Mouse (Mus musculus) limb, embryonic 11.5 days (tissue): ENCODE measurements around the gene Adck2. TPM values are rescaled to one million over a fixed set of nuclear protein-coding genes. Genes with fewer than 3 reads are reported as not detected.

Experiments used
- ATAC-seq: fragments of 200-750 bp; cut with Nextera tagmentation; 2 replicates; pipeline ENCODE4 v1.8.0; 2017; ENCODE audit warnings: low read depth; ENCODE audit not compliant: insufficient number of reproducible peaks, low FRiP score, low TSS enrichment
- DNase-seq: peaks from one replicate; pipeline ENCODE4 v3.0.0-alpha.2; 2015; ENCODE audit warnings: low spot score
- H3K27ac ChIP-seq: fragments of 300-500 bp; sonication (generic); replicated peaks from 2 replicates; pipeline ENCODE4 v1.5.1; 2014; ENCODE audit warnings: low read depth, mild to moderate bottlenecking, low read length
- H3K27me3 ChIP-seq: fragments of 300-500 bp; sonication (generic); 2 replicates; pipeline ENCODE4 v1.6.1; 2014; ENCODE audit warnings: mild to moderate bottlenecking, low read length, mixed read lengths; ENCODE audit not compliant: control insufficient read depth, insufficient read depth
- H3K36me3 ChIP-seq: fragments of 300-500 bp; sonication (generic); 2 replicates; pipeline ENCODE4 v1.6.1; 2014; ENCODE audit warnings: mild to moderate bottlenecking, low read length, moderate library complexity, mixed read lengths; ENCODE audit not compliant: control insufficient read depth, insufficient read depth
- H3K4me1 ChIP-seq: fragments of 300-500 bp; sonication (generic); 2 replicates; pipeline ENCODE4 v1.6.1; 2014; ENCODE audit warnings: low read length, mixed read lengths; ENCODE audit not compliant: control insufficient read depth, insufficient read depth
- H3K4me2 ChIP-seq: fragments of 300-500 bp; sonication (generic); 2 replicates; pipeline ENCODE4 v1.6.1; 2014; ENCODE audit warnings: low read depth, mild to moderate bottlenecking, moderate library complexity; ENCODE audit not compliant: severe bottlenecking
- H3K4me3 ChIP-seq: fragments of 300-500 bp; sonication (generic); 2 replicates; pipeline ENCODE4 v1.5.1; 2014; ENCODE audit warnings: low read depth, low read length
- H3K9ac ChIP-seq: fragments of 300-500 bp; sonication (generic); 2 replicates; pipeline ENCODE4 v1.6.1; 2014; ENCODE audit warnings: mild to moderate bottlenecking, low read length
- H3K9me3 ChIP-seq: fragments of 300-500 bp; sonication (generic); 2 replicates; pipeline ENCODE4 v1.6.1; 2016; ENCODE audit warnings: low read length; ENCODE audit not compliant: control insufficient read depth
- WGBS: fragments of 180-500 bp; shearing (Covaris S2); extraction: QIAGEN DNeasy Blood & Tissue Kit; methylation state at CpG from one replicate; pipeline ENCODE4 v1.1.7; 2014; 5-methylcytosine and 5-hydroxymethylcytosine counted together
- polyA plus RNA-seq: library from polyadenylated mRNA; unstranded; fragments of >200 nt; fragmentation: Nextera tagmentation; extraction: Ambion mirVana; gene quantifications from 2 replicates; pipeline ENCODE4 v1.2.1, GENCODE M21; 2014

Gene Adck2
- polyA plus RNA-seq, 1 experiment from 2014 or later: 24.1 TPM

DNA sequence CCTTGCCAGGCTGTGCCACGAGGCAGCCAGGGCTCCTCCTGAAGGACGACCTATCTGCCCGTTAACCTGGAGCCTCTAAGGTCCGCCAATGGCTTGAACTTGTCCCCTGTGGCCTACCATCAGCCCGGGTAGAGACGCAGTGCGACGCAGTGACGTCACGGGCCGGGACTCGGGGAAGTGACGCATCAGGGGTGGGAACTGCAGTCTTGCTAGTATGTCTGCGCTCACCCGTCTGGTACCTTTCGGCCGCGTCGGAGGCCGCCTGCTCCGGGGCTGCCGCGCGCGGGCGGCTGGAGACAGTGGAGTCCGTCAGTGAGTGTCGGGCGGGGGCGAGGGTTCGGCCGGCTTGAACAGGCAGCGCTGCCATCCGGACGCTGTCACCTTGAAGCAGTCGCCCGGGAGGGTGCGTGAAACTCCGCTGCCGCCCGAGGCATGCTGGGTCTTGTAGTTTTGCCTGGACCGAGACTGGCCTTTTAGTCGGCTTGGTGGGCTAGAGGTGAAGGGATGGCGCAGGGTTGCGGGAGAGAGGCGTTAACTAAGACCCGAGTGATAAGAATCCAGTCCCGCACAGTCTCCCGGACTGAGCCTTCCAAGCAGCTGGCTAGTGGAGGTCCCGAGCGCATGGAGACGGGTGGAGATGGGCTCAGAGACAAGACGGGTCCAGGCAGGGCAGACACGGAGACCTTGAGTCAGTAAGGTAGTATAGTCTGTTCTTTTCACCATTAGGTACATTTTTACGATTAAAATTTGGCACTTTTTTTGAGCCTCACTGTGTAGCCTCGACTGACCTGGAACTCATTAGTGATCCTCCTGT, 18.9 kb downstream of the Adck2 start, which contains the start of gene Ndufb2:
Ndufb2 (plus strand) TSS at position 174 of the 814 bp plus-strand sequence.
- Histone ChIP-seq H3K9me3 (no peaks in the 10 kb centered on the region), H3K27ac (no peak within 1 kb of the TSS; the same call in 1 of the 2 replicates), H3K36me3 (peaks cover 5% of the 10 kb centered on the region; the same call in 1 of the 2 replicates), H3K9ac (peak within 1 kb of the TSS; percentile 77), H3K4me2 (peak within 1 kb of the TSS; percentile 84), H3K4me1 (no peaks in the 10 kb centered on the region), H3K27me3 (no peaks in the 10 kb centered on the region), H3K4me3 (peak within 1 kb of the TSS; percentile 81)
- WGBS: under 1% methylated on average over 56 of the region's 56 CpGs
- ATAC-seq (peak; percentile 98), DNase-seq (peak; percentile 99)

DNA sequence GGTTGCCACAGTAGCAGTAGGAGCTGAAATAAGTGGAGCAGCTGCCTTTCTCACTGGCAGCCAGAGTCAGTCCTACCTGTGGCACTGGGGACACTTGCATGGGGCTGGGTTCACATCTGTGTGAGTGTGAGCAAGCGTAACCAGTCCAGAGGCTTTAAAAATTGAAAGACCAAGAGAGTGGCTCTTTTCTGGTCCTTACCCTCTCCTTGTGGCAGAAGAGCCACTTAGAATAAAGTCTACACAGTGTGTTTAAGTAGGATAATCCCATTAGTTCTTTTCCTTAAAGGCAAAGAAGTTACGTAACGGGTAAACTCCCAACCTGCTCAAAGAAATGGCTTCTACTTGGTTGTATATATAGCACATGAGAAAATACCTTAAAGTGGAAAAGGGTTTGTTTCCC, 27.2 kb downstream of the Adck2 start:
- H3K27me3 ChIP-seq: no peaks in the 10 kb centered on the region
- WGBS: 96% methylated on average over 3 of the region's 3 CpGs
- H3K4me2 ChIP-seq: no peak overlapping the region
- H3K4me1 ChIP-seq: no peaks in the 10 kb centered on the region
- peaks cover 16% of the 10 kb centered on the region for H3K36me3 ChIP-seq
- H3K27ac ChIP-seq: no peak overlapping the region
- ATAC-seq (no peak), DNase-seq (no peak)
- no peak overlapping the region for H3K4me3 ChIP-seq
- H3K9me3 ChIP-seq: no peaks in the 10 kb centered on the region
- no peak overlapping the region for H3K9ac ChIP-seq

DNA sequence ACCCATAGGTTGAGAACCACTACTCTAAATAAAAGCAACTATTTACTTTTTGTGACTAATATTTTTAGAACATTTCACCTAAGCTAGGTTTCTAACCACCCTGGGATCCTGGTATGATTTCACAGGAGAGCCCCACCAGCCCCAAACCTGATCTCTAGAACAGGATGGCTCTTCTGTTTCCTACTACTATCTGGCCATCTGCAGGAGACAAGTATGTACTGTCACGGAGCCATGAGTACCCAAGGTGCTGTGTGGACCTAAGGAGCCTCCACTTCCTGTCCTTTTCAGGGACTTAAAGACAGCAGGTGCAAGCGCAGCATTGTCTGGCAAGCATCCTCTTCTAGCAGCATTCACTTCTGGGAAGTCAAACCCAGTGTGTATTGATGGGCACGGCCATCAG, 28.2 kb downstream of the Adck2 start:
- no peak for ATAC-seq
- Histone ChIP-seq H3K9me3 (no peaks in the 10 kb centered on the region), H3K4me3 (no peak overlapping the region), H3K4me1 (no peaks in the 10 kb centered on the region), H3K27me3 (no peaks in the 10 kb centered on the region), H3K27ac (no peak overlapping the region), H3K9ac (no peak overlapping the region), H3K4me2 (no peak overlapping the region), H3K36me3 (peaks cover 14% of the 10 kb centered on the region)
- 83% methylated on average over 3 of the region's 3 CpGs for WGBS
- no peak for DNase-seq

DNA sequence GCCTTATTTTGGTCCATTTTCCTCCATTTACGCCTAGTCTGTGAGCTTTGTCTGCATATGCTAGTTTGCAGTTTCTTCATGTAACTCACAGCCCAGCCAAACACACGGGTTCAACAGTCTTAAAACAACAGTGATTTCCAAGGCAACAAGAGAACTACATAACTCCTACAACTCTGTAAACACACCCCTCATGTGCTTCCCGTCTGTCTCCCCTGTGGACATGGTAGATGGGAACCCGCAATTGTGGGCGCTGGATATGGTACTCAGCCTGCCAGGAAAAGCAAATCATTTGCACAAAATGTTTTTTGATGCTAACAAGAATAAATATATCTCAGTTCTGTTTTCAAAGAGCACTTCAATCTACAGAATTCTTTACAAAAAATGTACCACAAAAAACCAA, 30.9 kb downstream of the Adck2 start:
- no peaks in the 10 kb centered on the region for H3K9me3 ChIP-seq
- no peak overlapping the region for H3K4me2 ChIP-seq
- no peaks in the 10 kb centered on the region for H3K4me1 ChIP-seq
- ATAC-seq (no peak), DNase-seq (no peak)
- no peak overlapping the region for H3K27ac ChIP-seq
- no peak overlapping the region for H3K9ac ChIP-seq
- H3K4me3 ChIP-seq: no peak overlapping the region
- H3K27me3 ChIP-seq: no peaks in the 10 kb centered on the region
- H3K36me3 ChIP-seq: peaks cover 8% of the 10 kb centered on the region
- WGBS: 89% methylated on average over 5 of the region's 5 CpGs

DNA sequence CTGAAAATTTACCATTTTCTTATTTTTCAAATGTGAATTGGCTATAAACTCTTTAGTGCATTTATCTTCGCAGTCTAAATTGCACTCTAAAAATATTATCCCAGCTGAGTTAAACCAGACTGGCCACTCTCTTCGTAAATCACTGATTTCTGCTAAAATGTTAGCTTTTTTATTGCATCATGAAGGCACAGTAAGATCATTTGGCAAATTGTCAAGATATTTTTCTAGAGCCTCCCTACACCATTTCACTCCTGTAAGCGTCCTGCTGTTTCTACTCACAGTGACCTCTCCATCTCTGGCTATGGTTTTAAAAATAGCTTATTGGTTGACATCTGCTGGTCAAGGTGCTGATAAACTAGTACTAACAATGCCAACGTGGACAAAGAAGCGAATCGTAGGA, 32.4 kb downstream of the Adck2 start:
- Histone ChIP-seq H3K9ac (no peak overlapping the region), H3K4me3 (no peak overlapping the region), H3K4me2 (no peak overlapping the region), H3K27me3 (no peaks in the 10 kb centered on the region), H3K9me3 (no peaks in the 10 kb centered on the region), H3K36me3 (no peaks in the 10 kb centered on the region), H3K27ac (no peak overlapping the region), H3K4me1 (no peaks in the 10 kb centered on the region)
- ATAC-seq (no peak), DNase-seq (no peak)
- WGBS: 90% methylated on average over 6 of the region's 6 CpGs

DNA sequence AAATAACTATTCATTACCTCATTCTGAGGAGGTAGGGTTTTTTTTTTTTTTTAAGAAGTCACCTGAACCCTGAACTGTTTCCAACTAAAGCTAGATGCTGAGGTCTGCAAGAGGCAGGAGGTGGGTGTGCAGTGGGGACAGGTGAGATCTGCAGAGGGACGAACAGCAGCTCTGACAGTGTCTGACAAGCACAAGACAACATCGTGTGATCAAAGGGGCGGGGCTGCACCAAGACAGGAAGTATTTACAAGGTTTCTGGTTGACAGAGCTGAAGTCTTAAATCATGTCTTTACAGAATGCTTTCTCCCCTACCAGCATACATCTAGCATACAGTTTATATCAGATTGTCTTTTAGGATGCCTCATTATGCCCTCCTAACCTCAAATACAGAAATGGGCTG, 33.2 kb downstream of the Adck2 start:
- H3K27ac ChIP-seq: no peak overlapping the region
- ATAC-seq (no peak), DNase-seq (no peak)
- no peaks in the 10 kb centered on the region for H3K9me3 ChIP-seq
- no peak overlapping the region for H3K4me2 ChIP-seq
- no peak overlapping the region for H3K4me3 ChIP-seq
- no peaks in the 10 kb centered on the region for H3K27me3 ChIP-seq
- no peaks in the 10 kb centered on the region for H3K36me3 ChIP-seq
- H3K4me1 ChIP-seq: no peaks in the 10 kb centered on the region
- 69% methylated on average over 3 of the region's 3 CpGs for WGBS
- no peak overlapping the region for H3K9ac ChIP-seq

DNA sequence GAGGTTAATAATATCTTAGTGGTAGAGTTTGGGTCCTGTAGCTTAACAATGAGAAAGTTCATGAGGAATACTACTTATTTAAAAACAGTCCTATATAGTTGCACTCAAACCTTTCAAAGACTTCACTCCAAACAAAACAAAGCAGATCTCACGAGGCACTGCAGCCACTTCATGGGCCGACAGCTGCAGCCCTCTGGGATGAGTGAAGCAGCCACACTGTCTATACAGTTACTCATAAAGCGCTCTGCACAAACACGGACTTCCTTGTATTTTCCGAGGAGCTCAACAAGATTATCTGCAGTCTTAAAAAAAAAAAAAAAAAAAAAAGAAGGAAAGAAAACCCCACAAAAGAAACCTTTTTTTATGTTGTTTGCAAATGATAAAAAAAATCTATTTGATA, 33.7 kb downstream of the Adck2 start:
- Histone ChIP-seq H3K9ac (no peak overlapping the region), H3K36me3 (no peaks in the 10 kb centered on the region), H3K27ac (no peak overlapping the region), H3K4me1 (no peaks in the 10 kb centered on the region), H3K4me2 (no peak overlapping the region), H3K4me3 (no peak overlapping the region), H3K27me3 (no peaks in the 10 kb centered on the region), H3K9me3 (no peaks in the 10 kb centered on the region)
- no peak for ATAC-seq
- DNase-seq: no peak
- WGBS: 84% methylated on average over 5 of the region's 5 CpGs

DNA sequence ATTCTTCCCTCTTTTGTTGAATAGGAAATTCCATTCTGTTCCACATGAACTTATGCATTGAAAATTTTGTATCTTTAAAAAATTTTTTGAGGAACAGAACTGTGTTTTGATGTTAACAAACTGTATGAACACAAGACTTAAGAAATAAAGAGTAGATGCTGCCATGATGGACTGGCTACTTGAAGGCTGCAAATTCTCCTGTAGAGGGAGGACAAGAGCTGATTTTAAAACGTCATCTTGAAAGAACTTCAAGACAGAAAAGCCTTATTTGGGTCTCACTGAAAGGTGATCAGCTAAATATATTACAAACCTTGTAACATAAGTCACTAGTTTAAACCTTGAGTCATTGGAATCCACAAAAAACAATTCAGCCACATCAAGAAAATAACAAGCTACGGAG, 36.5 kb downstream of the Adck2 start:
- Histone ChIP-seq H3K4me3 (no peak overlapping the region), H3K36me3 (no peaks in the 10 kb centered on the region), H3K9me3 (no peaks in the 10 kb centered on the region), H3K4me1 (no peaks in the 10 kb centered on the region), H3K9ac (no peak overlapping the region), H3K27ac (no peak overlapping the region), H3K27me3 (no peaks in the 10 kb centered on the region), H3K4me2 (no peak overlapping the region)
- no peak for ATAC-seq
- no peak for DNase-seq
- WGBS: 71% methylated on average over 2 of the region's 2 CpGs

DNA sequence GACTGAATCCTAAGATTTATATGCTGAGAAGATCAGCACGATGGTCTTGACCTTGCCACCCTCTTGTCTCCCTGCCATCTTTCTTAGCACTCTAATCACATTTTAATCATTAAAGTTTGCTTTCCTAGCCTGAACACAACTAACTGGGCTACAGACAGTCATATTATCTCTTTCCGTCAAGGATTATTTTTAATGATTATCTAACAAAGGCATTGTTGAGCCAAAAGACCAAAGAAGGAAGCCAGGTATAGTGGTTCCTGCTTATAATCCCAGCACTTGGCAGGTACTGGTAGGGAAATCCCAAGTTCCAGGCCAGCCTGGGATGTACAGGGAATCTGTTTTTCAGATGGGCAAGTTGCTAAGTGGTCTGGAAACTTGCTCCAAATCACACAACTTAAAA, 37.6 kb downstream of the Adck2 start:
- H3K4me2 ChIP-seq: no peak overlapping the region
- no peak overlapping the region for H3K4me3 ChIP-seq
- H3K4me1 ChIP-seq: no peaks in the 10 kb centered on the region
- DNase-seq (no peak), ATAC-seq (no peak)
- H3K9me3 ChIP-seq: no peaks in the 10 kb centered on the region
- H3K9ac ChIP-seq: no peak overlapping the region
- no peak overlapping the region for H3K27ac ChIP-seq
- 94% methylated on average over 2 of the region's 2 CpGs for WGBS
- no peaks in the 10 kb centered on the region for H3K27me3 ChIP-seq
- H3K36me3 ChIP-seq: no peaks in the 10 kb centered on the region
